Comparison of ENCODE assay signal across 21 mouse cellular contexts in genomic region chr17:30099670-30100069, GRCm38 (mm10).
"Had no signal": no experiment of that assay in that cellular context is flagged by ENCODE, and none has a peak within 500 bp of the region (broad histone marks: within the 10 kb centered on the region; RNA-seq: fewer than 3 reads in every experiment).

No protein-coding gene starts in this region.

- H3K9me3 ChIP-seq: liver, embryonic 13.5 days; midbrain, embryonic 15.5 days; neural tube, embryonic 15.5 days; stomach, embryonic 15.5 days had no signal

- H3K9ac ChIP-seq: kidney, embryonic 15.5 days; liver, embryonic 13.5 days; midbrain, embryonic 12.5 days; midbrain, embryonic 15.5 days; neural tube, embryonic 12.5 days; neural tube, embryonic 15.5 days; stomach, embryonic 15.5 days had no signal

- ATAC-seq: midbrain, embryonic 15.5 days had no signal

- H3K4me2 ChIP-seq: kidney, embryonic 15.5 days; liver, embryonic 13.5 days; midbrain, embryonic 12.5 days; midbrain, embryonic 15.5 days; neural tube, embryonic 12.5 days; neural tube, embryonic 15.5 days; stomach, embryonic 15.5 days had no signal

- H3K27me3 ChIP-seq: kidney, embryonic 15.5 days; liver, embryonic 13.5 days; midbrain, embryonic 12.5 days; midbrain, embryonic 15.5 days; neural tube, embryonic 12.5 days; neural tube, embryonic 15.5 days; stomach, embryonic 15.5 days had no signal

- H3K27ac ChIP-seq: kidney, embryonic 15.5 days; left cerebral cortex, adult 2 months; liver, embryonic 13.5 days; midbrain, embryonic 12.5 days; midbrain, embryonic 15.5 days; neural tube, embryonic 12.5 days; neural tube, embryonic 15.5 days; stomach, embryonic 15.5 days had no signal

- H3K36me3 ChIP-seq: midbrain, embryonic 15.5 days; neural tube, embryonic 15.5 days had no signal

- H3K4me3 ChIP-seq: kidney, embryonic 15.5 days; left cerebral cortex, adult 2 months; liver, embryonic 13.5 days; midbrain, embryonic 12.5 days; midbrain, embryonic 15.5 days; neural tube, embryonic 12.5 days; neural tube, embryonic 15.5 days; stomach, embryonic 15.5 days had no signal

- H3K4me1 ChIP-seq: neural tube, embryonic 12.5 days had no signal

- DNase-seq: kidney, adult 8-10 months; kidney, postnatal 10 days; kidney, postnatal 36 days; layer of hippocampus, postnatal 36 days; liver, embryonic 13.5 days; lung, adult 2 months; lung, postnatal 14 days; lung, postnatal 4 days; retina, postnatal 1 day; right cerebral cortex, postnatal 25 days; spleen, adult 18-20 months; thymus, adult 2 months; thymus, postnatal 14 days; thymus, postnatal 4 days had no signal
